Mouse (Mus musculus): Measurements from ENCODE around the gene Gzmb.

- TF ChIP-seq CTCF (IDR thresholded peaks at IDR 0.05) (no peak), EP300 (IDR thresholded peaks at IDR 0.05) (no peak)
These were observed 25.7 kb upstream of the Gzmb start for GRCm38 (mm10) chr14:56287806-56288205.

Data from lung, postnatal 0 days (tissue).